Mouse (Mus musculus): Measurements from ENCODE around the gene Nmnat2. TPM values are rescaled to one million over a fixed set of nuclear protein-coding genes. Genes with fewer than 3 reads are reported as not detected.

Gene Nmnat2
- polyA plus RNA-seq, 1 experiment from 2014 or later: 75.4 TPM

- no peak overlapping the region for H3K9ac ChIP-seq (ENCODE audit: low read depth, low read length)
- WGBS: 85% methylated on average over 7 of the region's 7 CpGs
Observed at GRCm38 (mm10) chr1:153139635-153140034, 184.8 kb downstream of the Nmnat2 start.

GRCm38 (mm10) chr1:153140265-153140664 is 185.5 kb downstream of the Nmnat2 start:
- WGBS: 77% methylated on average over 11 of the region's 11 CpGs
- no peak overlapping the region for H3K9ac ChIP-seq (ENCODE audit: low read depth, low read length)
- H3K4me1 ChIP-seq (ENCODE audit: control insufficient read depth, insufficient read depth, low read depth, low read length): no peaks in the 10 kb centered on the region
- no peak overlapping the region for H3K27ac ChIP-seq (ENCODE audit: low read depth, low read length)
- ATAC-seq: no peak
- no peak overlapping the region for H3K4me2 ChIP-seq (ENCODE audit: low read length)
- no peaks in the 10 kb centered on the region for H3K9me3 ChIP-seq (ENCODE audit: control insufficient read depth, low read length)
- no peak overlapping the region for H3K4me3 ChIP-seq (ENCODE audit: low read length)
- no peaks in the 10 kb centered on the region for H3K27me3 ChIP-seq (replicated peaks; ENCODE audit: control insufficient read depth, insufficient read depth, low read length)
- no peaks in the 10 kb centered on the region for H3K36me3 ChIP-seq (ENCODE audit: control insufficient read depth, insufficient read depth, low read length)

More at GRCm38 (mm10) chr1:153139635-153140034, 184.8 kb downstream of the Nmnat2 start:
- Histone ChIP-seq H3K4me2 (ENCODE audit: low read length) (no peak overlapping the region), H3K4me3 (ENCODE audit: low read length) (no peak overlapping the region), H3K36me3 (ENCODE audit: control insufficient read depth, insufficient read depth, low read length) (no peaks in the 10 kb centered on the region), H3K4me1 (ENCODE audit: control insufficient read depth, insufficient read depth, low read depth, low read length) (no peaks in the 10 kb centered on the region), H3K27ac (ENCODE audit: low read depth, low read length) (no peak overlapping the region), H3K27me3 (replicated peaks; ENCODE audit: control insufficient read depth, insufficient read depth, low read length) (no peaks in the 10 kb centered on the region), H3K9me3 (ENCODE audit: control insufficient read depth, low read length) (no peaks in the 10 kb centered on the region)
- ATAC-seq: no peak

GRCm38 (mm10) chr1:153140747-153141228 is 186.0 kb downstream of the Nmnat2 start:
- Histone ChIP-seq H3K4me1 (ENCODE audit: control insufficient read depth, insufficient read depth, low read depth, low read length) (no peaks in the 10 kb centered on the region), H3K36me3 (ENCODE audit: control insufficient read depth, insufficient read depth, low read length) (no peaks in the 10 kb centered on the region), H3K27ac (ENCODE audit: low read depth, low read length) (no peak overlapping the region), H3K9me3 (ENCODE audit: control insufficient read depth, low read length) (no peaks in the 10 kb centered on the region), H3K9ac (ENCODE audit: low read depth, low read length) (no peak overlapping the region), H3K27me3 (replicated peaks; ENCODE audit: control insufficient read depth, insufficient read depth, low read length) (no peaks in the 10 kb centered on the region), H3K4me3 (ENCODE audit: low read length) (no peak overlapping the region), H3K4me2 (ENCODE audit: low read length) (no peak overlapping the region)
- WGBS: 41% methylated on average over 8 of the region's 8 CpGs
- ATAC-seq: no peak

DNA sequence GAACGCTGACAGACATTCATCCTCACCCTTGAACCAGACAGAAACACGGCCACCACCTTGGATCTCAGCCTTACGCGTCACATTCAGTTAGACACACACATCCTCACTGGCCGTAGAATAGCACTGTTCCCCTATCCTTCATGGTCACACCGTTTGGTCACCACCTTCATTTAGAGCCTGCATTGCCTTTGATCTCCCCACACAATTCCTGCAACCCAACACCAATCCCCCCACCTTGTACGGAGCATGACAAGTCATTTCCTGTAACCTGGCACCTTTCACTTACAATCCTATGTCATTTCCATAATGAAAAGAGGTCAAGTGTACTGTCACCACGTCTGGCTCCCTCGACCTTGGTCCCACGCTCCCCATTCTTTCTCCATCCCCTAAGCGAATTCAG is 189.2 kb downstream of the Nmnat2 start:
- 91% methylated on average over 11 of the region's 11 CpGs for WGBS
- no peak for ATAC-seq
- no peaks in the 10 kb centered on the region for H3K27me3 ChIP-seq (replicated peaks; ENCODE audit: control insufficient read depth, insufficient read depth, low read length)

DNA sequence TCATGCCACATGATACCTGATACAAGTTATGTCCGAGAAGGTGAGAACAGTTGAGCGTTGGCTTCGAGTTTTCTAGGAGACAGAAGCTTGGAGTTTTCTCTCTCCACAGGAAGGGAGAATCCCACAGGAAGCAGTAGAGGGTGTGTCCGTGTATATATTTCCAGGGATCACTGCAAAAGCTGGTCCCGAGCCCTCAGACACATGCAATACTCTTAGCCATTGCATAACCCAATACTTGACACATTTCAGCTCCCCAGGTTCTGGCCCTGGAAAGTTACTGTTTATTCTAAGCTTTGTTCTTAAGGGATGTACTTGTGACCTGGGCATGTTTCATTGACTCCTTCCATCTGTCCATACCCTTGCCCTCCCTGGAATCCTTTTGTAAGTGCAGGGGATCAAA is 191.0 kb downstream of the Nmnat2 start:
- Histone ChIP-seq H3K4me2 (ENCODE audit: low read length) (no peak overlapping the region), H3K27ac (ENCODE audit: low read depth, low read length) (no peak overlapping the region), H3K9ac (ENCODE audit: low read depth, low read length) (no peak overlapping the region), H3K4me1 (ENCODE audit: control insufficient read depth, insufficient read depth, low read depth, low read length) (no peaks in the 10 kb centered on the region), H3K4me3 (ENCODE audit: low read length) (no peak overlapping the region), H3K36me3 (ENCODE audit: control insufficient read depth, insufficient read depth, low read length) (no peaks in the 10 kb centered on the region), H3K27me3 (replicated peaks; ENCODE audit: control insufficient read depth, insufficient read depth, low read length) (no peaks in the 10 kb centered on the region), H3K9me3 (ENCODE audit: control insufficient read depth, low read length) (no peaks in the 10 kb centered on the region)
- 88% methylated on average over 5 of the region's 5 CpGs for WGBS
- ATAC-seq: no peak

More for the DNA sequence above, 189.2 kb downstream of the Nmnat2 start:
- H3K9me3 ChIP-seq (ENCODE audit: control insufficient read depth, low read length): no peaks in the 10 kb centered on the region
- H3K36me3 ChIP-seq (ENCODE audit: control insufficient read depth, insufficient read depth, low read length): no peaks in the 10 kb centered on the region
- no peak overlapping the region for H3K4me2 ChIP-seq (ENCODE audit: low read length)
- H3K27ac ChIP-seq (ENCODE audit: low read depth, low read length): no peak overlapping the region
- H3K4me1 ChIP-seq (ENCODE audit: control insufficient read depth, insufficient read depth, low read depth, low read length): no peaks in the 10 kb centered on the region
- H3K4me3 ChIP-seq (ENCODE audit: low read length): no peak overlapping the region
- H3K9ac ChIP-seq (ENCODE audit: low read depth, low read length): no peak overlapping the region

DNA sequence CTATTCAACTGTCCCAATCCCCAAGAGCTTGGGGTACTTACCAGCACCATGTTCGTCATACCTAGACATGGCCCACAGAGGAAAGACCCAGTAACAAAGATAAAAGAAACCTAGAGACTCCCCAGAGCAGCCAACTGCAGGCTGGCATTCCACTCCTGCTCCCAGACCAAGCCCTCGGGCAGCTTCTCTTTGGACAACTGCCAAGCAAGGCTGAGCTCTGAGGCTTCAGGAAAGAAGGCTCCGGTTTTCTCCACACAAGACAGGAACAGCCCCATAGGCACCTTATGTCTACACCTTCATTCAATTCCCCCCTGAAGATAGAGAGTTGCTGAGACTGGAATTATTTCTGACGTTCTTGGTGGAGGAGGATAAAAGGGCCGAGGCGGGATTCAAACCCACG is 197.8 kb downstream of the Nmnat2 start:
- WGBS: 66% methylated on average over 7 of the region's 7 CpGs
- no peak for ATAC-seq
- Histone ChIP-seq H3K9me3 (ENCODE audit: control insufficient read depth, low read length) (no peaks in the 10 kb centered on the region), H3K27me3 (replicated peaks; ENCODE audit: control insufficient read depth, insufficient read depth, low read length) (no peaks in the 10 kb centered on the region), H3K4me1 (ENCODE audit: control insufficient read depth, insufficient read depth, low read depth, low read length) (no peaks in the 10 kb centered on the region), H3K4me2 (ENCODE audit: low read length) (no peak overlapping the region), H3K27ac (ENCODE audit: low read depth, low read length) (no peak overlapping the region), H3K4me3 (ENCODE audit: low read length) (no peak overlapping the region), H3K36me3 (ENCODE audit: control insufficient read depth, insufficient read depth, low read length) (no peaks in the 10 kb centered on the region), H3K9ac (ENCODE audit: low read depth, low read length) (no peak overlapping the region)

DNA sequence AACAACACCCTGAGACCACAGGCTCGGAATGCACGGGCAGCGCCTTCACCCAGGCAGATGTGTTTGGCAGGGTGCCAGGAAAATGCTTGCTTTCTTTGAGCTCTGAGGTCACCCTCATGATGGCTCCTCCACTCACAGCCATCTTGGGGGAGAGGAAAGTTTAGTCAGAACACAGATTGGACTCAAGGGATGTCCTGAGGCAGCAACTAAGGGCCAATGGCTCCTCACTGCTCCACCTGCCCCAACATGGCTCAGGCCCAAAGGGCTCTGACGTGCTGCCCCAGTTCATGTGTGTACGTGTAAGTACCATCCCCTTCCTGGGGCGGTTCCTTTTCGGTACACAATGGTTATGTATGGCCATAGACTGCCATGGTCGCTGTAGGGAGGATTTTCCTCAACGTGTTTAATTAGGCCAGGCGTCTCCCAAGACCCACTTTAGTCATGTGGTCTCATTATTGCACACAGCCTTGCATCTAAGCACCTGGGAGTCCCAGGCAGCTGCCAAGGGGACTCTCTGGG is 198.9 kb downstream of the Nmnat2 start:
- Histone ChIP-seq H3K9me3 (ENCODE audit: control insufficient read depth, low read length) (no peaks in the 10 kb centered on the region), H3K4me3 (ENCODE audit: low read length) (no peak overlapping the region), H3K4me1 (ENCODE audit: control insufficient read depth, insufficient read depth, low read depth, low read length) (no peaks in the 10 kb centered on the region), H3K36me3 (ENCODE audit: control insufficient read depth, insufficient read depth, low read length) (no peaks in the 10 kb centered on the region), H3K9ac (ENCODE audit: low read depth, low read length) (no peak overlapping the region), H3K27ac (ENCODE audit: low read depth, low read length) (no peak overlapping the region), H3K4me2 (ENCODE audit: low read length) (no peak overlapping the region), H3K27me3 (replicated peaks; ENCODE audit: control insufficient read depth, insufficient read depth, low read length) (no peaks in the 10 kb centered on the region)
- peak; percentile 58 for ATAC-seq
- 44% methylated on average over 10 of the region's 10 CpGs for WGBS

- H3K9ac ChIP-seq (ENCODE audit: low read depth, low read length): no peak overlapping the region
- H3K27me3 ChIP-seq (replicated peaks; ENCODE audit: control insufficient read depth, insufficient read depth, low read length): no peaks in the 10 kb centered on the region
- ATAC-seq: no peak
- no peaks in the 10 kb centered on the region for H3K36me3 ChIP-seq (ENCODE audit: control insufficient read depth, insufficient read depth, low read length)
- no peaks in the 10 kb centered on the region for H3K4me1 ChIP-seq (ENCODE audit: control insufficient read depth, insufficient read depth, low read depth, low read length)
- 76% methylated on average over 8 of the region's 8 CpGs for WGBS
- no peaks in the 10 kb centered on the region for H3K9me3 ChIP-seq (ENCODE audit: control insufficient read depth, low read length)
- no peak overlapping the region for H3K27ac ChIP-seq (ENCODE audit: low read depth, low read length)
- H3K4me3 ChIP-seq (ENCODE audit: low read length): no peak overlapping the region
- H3K4me2 ChIP-seq (ENCODE audit: low read length): no peak overlapping the region
Observed at GRCm38 (mm10) chr1:153155364-153155763, 200.6 kb downstream of the Nmnat2 start.

DNA sequence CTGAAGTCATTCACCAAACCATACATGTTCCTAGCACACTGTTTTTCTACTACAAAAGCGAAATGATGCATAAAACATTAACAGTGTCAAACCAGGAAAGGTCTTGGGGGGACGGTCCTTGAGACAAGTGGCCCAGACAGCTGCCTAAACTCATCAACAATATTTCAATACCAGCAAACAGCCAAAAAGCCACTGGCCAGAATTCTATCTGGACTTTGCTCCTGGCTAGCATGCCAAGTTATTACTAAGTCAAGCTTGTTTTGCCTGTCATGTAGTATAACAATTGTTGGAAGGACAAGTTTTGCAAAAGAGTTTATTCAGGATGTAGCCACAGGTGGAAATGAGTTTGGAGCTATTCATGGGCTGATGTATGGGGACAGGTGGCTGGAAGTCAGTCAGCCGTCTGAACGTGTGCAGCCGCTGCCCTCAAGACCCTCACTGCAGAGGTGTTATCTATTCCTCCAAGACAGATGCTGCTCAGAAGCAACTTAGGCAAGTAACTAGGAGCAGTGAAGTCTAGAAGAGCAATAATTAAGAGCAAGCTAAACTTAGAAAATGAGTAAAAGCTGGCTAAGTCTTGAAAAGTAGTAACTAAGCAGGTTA is 202.3 kb downstream of the Nmnat2 start:
- no peak overlapping the region for H3K9ac ChIP-seq (ENCODE audit: low read depth, low read length)
- ATAC-seq: no peak
- H3K4me3 ChIP-seq (ENCODE audit: low read length): no peak overlapping the region
- H3K27ac ChIP-seq (ENCODE audit: low read depth, low read length): no peak overlapping the region
- no peaks in the 10 kb centered on the region for H3K9me3 ChIP-seq (ENCODE audit: control insufficient read depth, low read length)
- no peaks in the 10 kb centered on the region for H3K27me3 ChIP-seq (replicated peaks; ENCODE audit: control insufficient read depth, insufficient read depth, low read length)
- no peaks in the 10 kb centered on the region for H3K4me1 ChIP-seq (ENCODE audit: control insufficient read depth, insufficient read depth, low read depth, low read length)
- WGBS: 79% methylated on average over 5 of the region's 5 CpGs
- no peaks in the 10 kb centered on the region for H3K36me3 ChIP-seq (ENCODE audit: control insufficient read depth, insufficient read depth, low read length)
- no peak overlapping the region for H3K4me2 ChIP-seq (ENCODE audit: low read length)

All from hindbrain, embryonic 16.5 days (tissue).